Mouse (Mus musculus) urinary bladder, postnatal 36 days (tissue): ENCODE data around the gene Entr1.

Experiments
- DNase-seq, 2 experiments: peaks; one replicate each; pipeline ENCODE4 v3.0.0; 2022; ENCODE audit warnings: low spot score in 2 of 2, mixed read lengths in 1 of 2

The Entr1 gene

GRCm38 (mm10) chr2:26389154-26389690, at the start of gene Entr1, which contains the start of gene Pmpca:
Gene Entr1 (minus strand): TSS chr2:26389316.
Gene Pmpca (plus strand): TSS chr2:26389339.
- peak; percentile 78 to 80 for DNase-seq

GRCm38 (mm10) chr2:26438373-26438772, 49.3 kb upstream of the Entr1 start:
- no peak for DNase-seq

GRCm38 (mm10) chr2:26437221-26437620, 48.1 kb upstream of the Entr1 start:
- DNase-seq: no peak

GRCm38 (mm10) chr2:26434791-26435572, 45.9 kb upstream of the Entr1 start:
- DNase-seq: no peak

GRCm38 (mm10) chr2:26429851-26430250, 40.7 kb upstream of the Entr1 start:
- DNase-seq: no peak

GRCm38 (mm10) chr2:26424541-26424940, 35.4 kb upstream of the Entr1 start:
- no peak for DNase-seq

- no peak for DNase-seq
These were observed 34.0 kb upstream of the Entr1 start for GRCm38 (mm10) chr2:26423086-26423485.

- no peak for DNase-seq
These were observed 32.9 kb upstream of the Entr1 start for GRCm38 (mm10) chr2:26421969-26422368.

- DNase-seq: no peak
These were observed 29.0 kb upstream of the Entr1 start for GRCm38 (mm10) chr2:26418120-26418519.

GRCm38 (mm10) chr2:26417066-26417465, 27.9 kb upstream of the Entr1 start:
- DNase-seq: no peak

GRCm38 (mm10) chr2:26410931-26411411, 21.9 kb upstream of the Entr1 start:
- no peak for DNase-seq

GRCm38 (mm10) chr2:26410091-26410490, 21.0 kb upstream of the Entr1 start:
- no peak for DNase-seq

GRCm38 (mm10) chr2:26409362-26409761, 20.2 kb upstream of the Entr1 start:
- DNase-seq: no peak

- peak; percentile 99 for DNase-seq
These were observed 19.6 kb upstream of the Entr1 start, which contains the start of gene Inpp5e for GRCm38 (mm10) chr2:26408515-26409356. Gene Inpp5e (minus strand): TSS chr2:26409203.

GRCm38 (mm10) chr2:26403306-26403705, 14.2 kb upstream of the Entr1 start:
- no peak for DNase-seq

- DNase-seq: no peak
These were observed 13.1 kb upstream of the Entr1 start for GRCm38 (mm10) chr2:26402265-26402664.

GRCm38 (mm10) chr2:26401023-26401422, 11.9 kb upstream of the Entr1 start:
- DNase-seq: no peak

- DNase-seq: no peak
These were observed 11.2 kb upstream of the Entr1 start for GRCm38 (mm10) chr2:26400296-26400695.

- no peak for DNase-seq
These were observed 10.5 kb upstream of the Entr1 start for GRCm38 (mm10) chr2:26399647-26400046.

GRCm38 (mm10) chr2:26398978-26399377, 9.9 kb upstream of the Entr1 start:
- no peak for DNase-seq

GRCm38 (mm10) chr2:26391617-26392016, 2.5 kb upstream of the Entr1 start:
- no peak for DNase-seq

GRCm38 (mm10) chr2:26390954-26391353, 1.8 kb upstream of the Entr1 start:
- DNase-seq: no peak
